Mouse (Mus musculus) thymus, adult 2 months (tissue): ENCODE data around the gene Grn.

ENCODE experiments used
- CTCF ChIP-seq: fragments of 200-500 bp; IDR thresholded peaks from 2 replicates; pipeline ENCODE4 v1.5.1; 2012; ENCODE audit warnings: mild to moderate bottlenecking, control low read depth, low read length, moderate library complexity, borderline replicate concordance; ENCODE audit not compliant: control insufficient read depth, poor library complexity, insufficient read depth; ENCODE audit errors: extremely low read depth
- POLR2A ChIP-seq: fragments of 200-500 bp; IDR thresholded peaks from 2 replicates; pipeline ENCODE4 v1.6.1; 2012; ENCODE audit warnings: mild to moderate bottlenecking, low read length, control low read depth, moderate library complexity; ENCODE audit not compliant: control insufficient read depth, poor library complexity, insufficient read depth; ENCODE audit errors: extremely low read depth

GRCm38 (mm10) chr11:102461764-102462163 is 31.6 kb downstream of the Grn start:
- TF ChIP-seq POLR2A (no peak), CTCF (no peak)
